Mouse (Mus musculus) c-Kit-negative CD71-positive TER-119-positive erythroid progenitor cells, embryonic 14.5 days (primary cell): ENCODE measurements around the gene Itih2.
A peak's percentile ranks its signal among the peaks of the same experiment; 100 is the strongest.

ENCODE experiments used
- DNase-seq: peaks from one replicate; pipeline ENCODE4 v3.0.0-alpha.2; 2013; ENCODE audit warnings: low read depth, low spot score

The Itih2 gene

GRCm38 (mm10) chr2:10118751-10119150 lies 12.4 kb downstream of the Itih2 start:
- no peak for DNase-seq

- DNase-seq = no peak
Observed at GRCm38 (mm10) chr2:10108535-10109189, 22.5 kb downstream of the Itih2 start.

GRCm38 (mm10) chr2:10101180-10101579 lies 30.0 kb downstream of the Itih2 start:
- DNase-seq = no peak

GRCm38 (mm10) chr2:10100471-10100870 lies 30.7 kb downstream of the Itih2 start:
- DNase-seq = no peak

GRCm38 (mm10) chr2:10098598-10099215 lies 32.5 kb downstream of the Itih2 start:
- no peak for DNase-seq

- DNase-seq = no peak
Observed at GRCm38 (mm10) chr2:10094327-10095100, 36.7 kb downstream of the Itih2 start.

GRCm38 (mm10) chr2:10087256-10087850 lies 43.8 kb downstream of the Itih2 start:
- no peak for DNase-seq

- no peak for DNase-seq
Observed at GRCm38 (mm10) chr2:10082737-10083136, 48.5 kb downstream of the Itih2 start.

GRCm38 (mm10) chr2:10081453-10082080 lies 49.6 kb downstream of the Itih2 start:
- no peak for DNase-seq

GRCm38 (mm10) chr2:10080310-10081010 lies 50.7 kb downstream of the Itih2 start, which contains the start of the genes Atp5c1 and Kin:
Gene Atp5c1 (minus strand): TSS chr2:10080510.
Gene Kin (plus strand): TSS chr2:10080593.
- peak; percentile 95 for DNase-seq

- no peak for DNase-seq
Observed at GRCm38 (mm10) chr2:10079745-10080309, 51.4 kb downstream of the Itih2 start.

- DNase-seq = no peak
Observed at GRCm38 (mm10) chr2:10076675-10077074, 54.5 kb downstream of the Itih2 start.

- DNase-seq = no peak
Observed at GRCm38 (mm10) chr2:10074470-10074869, 56.7 kb downstream of the Itih2 start.

- DNase-seq = no peak
Observed at GRCm38 (mm10) chr2:10071751-10072150, 59.4 kb downstream of the Itih2 start.

GRCm38 (mm10) chr2:10058836-10059235 lies 72.4 kb downstream of the Itih2 start:
- DNase-seq = no peak

- no peak for DNase-seq
Observed at GRCm38 (mm10) chr2:10051996-10052395, 79.2 kb downstream of the Itih2 start.

GRCm38 (mm10) chr2:10050878-10051277 lies 80.3 kb downstream of the Itih2 start:
- no peak for DNase-seq

GRCm38 (mm10) chr2:10049456-10049855 lies 81.7 kb downstream of the Itih2 start:
- DNase-seq = no peak

GRCm38 (mm10) chr2:10048461-10048860 lies 82.7 kb downstream of the Itih2 start, which contains the start of gene Taf3:
Gene Taf3 (minus strand): TSS chr2:10048596.
- DNase-seq = peak; percentile 92

GRCm38 (mm10) chr2:10047758-10048436 lies 83.3 kb downstream of the Itih2 start:
- DNase-seq = peak; percentile 30
